Comparison of ENCODE assay signal across 9 mouse cellular contexts in the genomic region with DNA sequence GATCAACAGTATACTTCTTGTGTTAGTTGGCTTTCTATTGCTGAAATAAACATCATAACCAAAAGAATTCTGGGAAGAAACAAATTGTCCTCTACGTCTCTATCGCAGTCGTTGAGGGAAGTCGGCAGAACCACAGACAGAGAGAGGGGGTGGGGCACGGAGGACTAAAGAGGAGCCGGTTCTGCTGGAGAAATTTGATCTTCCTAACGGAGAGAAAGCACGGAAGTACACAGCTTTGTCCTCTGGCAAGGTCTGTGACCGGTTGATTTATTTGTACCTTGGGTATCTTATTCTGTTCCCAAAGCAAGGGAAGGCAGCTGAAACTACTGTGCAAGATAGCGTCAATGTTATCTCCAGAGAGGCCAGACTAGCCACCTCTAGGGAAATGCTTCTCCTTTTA. TPM values are rescaled to one million over a fixed set of nuclear protein-coding genes. Genes with fewer than 3 reads are reported as not detected.
DNase-seq lines count a peak whose midpoint lies in the region; ATAC-seq lines count a peak whose summit lies in the region.
"Had no signal": no experiment of that assay in that cellular context is flagged by ENCODE, and none has a peak within 500 bp of the region (broad histone marks: within the 10 kb centered on the region; RNA-seq: fewer than 3 reads in every experiment).

No protein-coding gene starts in this region.

- no peak for DNase-seq in kidney, adult 18-20 months
- peak; percentile 33 for DNase-seq in embryo, embryonic 10 days (ENCODE audit: low spot score)
- peak; percentile 46 for DNase-seq in lung, postnatal 10 days
- DNase-seq in cerebellum, postnatal 4 days (ENCODE audit: low spot score in 2 of 2) = no peak
- DNase-seq in spleen, postnatal 4 days (ENCODE audit: low spot score in 2 of 2) = no peak
- DNase-seq: thymus, postnatal 4 days had no signal

- no peaks in the 10 kb centered on the region for H3K9me3 ChIP-seq in kidney, embryonic 15.5 days (replicated peaks)
- no peaks in the 10 kb centered on the region for H3K9me3 ChIP-seq in embryonic facial prominence, embryonic 15.5 days (replicated peaks)

- peak overlapping the region; percentile 33 for H3K4me2 ChIP-seq in kidney, embryonic 15.5 days
- H3K4me2 ChIP-seq in embryonic facial prominence, embryonic 15.5 days (replicated peaks) = peak overlapping the region; percentile 2; the same call in 1 of the 2 replicates

- H3K4me3 ChIP-seq in kidney, embryonic 15.5 days (replicated peaks) = 0 out of 2 replicates have a peak overlapping the region, but pooled peaks have one; percentile 6
- H3K4me3 ChIP-seq in embryonic facial prominence, embryonic 15.5 days (replicated peaks) = no peak overlapping the region
- H3K4me3 ChIP-seq: erythroblast, embryonic 14.5 days had no signal

- peaks cover 6% of the 10 kb centered on the region; the same call in 1 of the 2 replicates for H3K27me3 ChIP-seq in kidney, embryonic 15.5 days
- no peaks in the 10 kb centered on the region for H3K27me3 ChIP-seq in embryonic facial prominence, embryonic 15.5 days

- no peaks in the 10 kb centered on the region for H3K36me3 ChIP-seq in kidney, embryonic 15.5 days
- no peaks in the 10 kb centered on the region for H3K36me3 ChIP-seq in embryonic facial prominence, embryonic 15.5 days

- 2% methylated on average over 10 of the region's 10 CpGs for WGBS in kidney, embryonic 15.5 days
- WGBS in embryonic facial prominence, embryonic 15.5 days = 4% methylated on average over 10 of the region's 10 CpGs

- H3K4me1 ChIP-seq in kidney, embryonic 15.5 days = peaks cover 45% of the 10 kb centered on the region
- H3K4me1 ChIP-seq in embryonic facial prominence, embryonic 15.5 days = peaks cover 8% of the 10 kb centered on the region; the same call in 1 of the 2 replicates

- peak; percentile 50; the same call in 1 of the 2 replicates for ATAC-seq in kidney, embryonic 15.5 days (replicated peaks; ENCODE audit: low FRiP score)
- ATAC-seq in embryonic facial prominence, embryonic 15.5 days (ENCODE audit: insufficient number of reproducible peaks, low FRiP score, low TSS enrichment, low read depth) = no peak

- no peak overlapping the region for H3K9ac ChIP-seq in kidney, embryonic 15.5 days
- H3K9ac ChIP-seq in embryonic facial prominence, embryonic 15.5 days = no peak overlapping the region

- H3K27ac ChIP-seq in kidney, embryonic 15.5 days = 0 out of 2 replicates have a peak overlapping the region, but pooled peaks have one; percentile 15
- no peak overlapping the region for H3K27ac ChIP-seq in embryonic facial prominence, embryonic 15.5 days (replicated peaks)

RNA-seq across cellular contexts. Expression of a gene that starts 7.8 kb away (rescaled TPM):
- 127 and 130 TPM in 2 replicates for polyA plus RNA-seq in kidney, embryonic 15.5 days (2015; fragmentation: Nextera tagmentation; extraction: Ambion mirVana)
- 81.2 and 83.4 TPM in 2 replicates for polyA plus RNA-seq in embryonic facial prominence, embryonic 15.5 days (2015; fragmentation: Nextera tagmentation; extraction: Ambion mirVana)

RNA-seq across cellular contexts. Expression of a gene that starts 19.6 kb away (rescaled TPM):
- polyA plus RNA-seq in kidney, embryonic 15.5 days (2015; fragmentation: Nextera tagmentation; extraction: Ambion mirVana) = 2.4 and 2.9 TPM in 2 replicates
- 2.4 and 3.7 TPM in 2 replicates for polyA plus RNA-seq in embryonic facial prominence, embryonic 15.5 days (2015; fragmentation: Nextera tagmentation; extraction: Ambion mirVana)
- polyA plus RNA-seq: erythroblast, embryonic 14.5 days had no signal

RNA-seq across cellular contexts. Expression of a gene that starts 39.4 kb away (rescaled TPM):
- 0.24 and 0.26 TPM in 2 replicates for polyA plus RNA-seq in kidney, embryonic 15.5 days (2015; fragmentation: Nextera tagmentation; extraction: Ambion mirVana)
- 1.1 and 1.6 TPM in 2 replicates for polyA plus RNA-seq in embryonic facial prominence, embryonic 15.5 days (2015; fragmentation: Nextera tagmentation; extraction: Ambion mirVana)
- polyA plus RNA-seq: erythroblast, embryonic 14.5 days had no signal

RNA-seq across cellular contexts. Expression of a gene that starts 54.0 kb away (rescaled TPM):
- polyA plus RNA-seq in kidney, embryonic 15.5 days (2015; fragmentation: Nextera tagmentation; extraction: Ambion mirVana) = not detected in 2 replicates
- polyA plus RNA-seq in embryonic facial prominence, embryonic 15.5 days (2015; fragmentation: Nextera tagmentation; extraction: Ambion mirVana) = not detected in 2 replicates

Comparison
In these comparisons a context has a peak if more than half of its experiments do, and no peak if none do; other contexts are left out.
1. DNase-seq: peak in embryo, embryonic 10 days (single experiment) and lung, postnatal 10 days (single experiment); none in kidney, adult 18-20 months (single experiment), cerebellum, postnatal 4 days (0 of 2) and spleen, postnatal 4 days (0 of 2).